Mouse (Mus musculus) left cerebral cortex, postnatal 36 days (tissue): ENCODE results near the gene Uggt2. TPM values are rescaled to one million over a fixed set of nuclear protein-coding genes. Genes with fewer than 3 reads are reported as not detected.

Experiments used
- DNase-seq, 2 experiments: peaks; one replicate each; pipeline ENCODE4 v3.0.0; 2021 to 2022; ENCODE audit warnings: low spot score in 2 of 2, mixed read lengths in 1 of 2
- intact Hi-C: fragments of 180-260 bp; cut with DNase I; formaldehyde crosslinking; loops from one replicate; pipeline ENCODE4 v1.15.1; 2025
- total RNA-seq, 2 experiments: library from RNA; stranded (reverse); gene quantifications; 2 replicates each; pipeline ENCODE4 v1.2.3; 2021

The Uggt2 gene
- total RNA-seq, 2 experiments from 2014 or later, result 23.9 to 32.7 TPM

DNA sequence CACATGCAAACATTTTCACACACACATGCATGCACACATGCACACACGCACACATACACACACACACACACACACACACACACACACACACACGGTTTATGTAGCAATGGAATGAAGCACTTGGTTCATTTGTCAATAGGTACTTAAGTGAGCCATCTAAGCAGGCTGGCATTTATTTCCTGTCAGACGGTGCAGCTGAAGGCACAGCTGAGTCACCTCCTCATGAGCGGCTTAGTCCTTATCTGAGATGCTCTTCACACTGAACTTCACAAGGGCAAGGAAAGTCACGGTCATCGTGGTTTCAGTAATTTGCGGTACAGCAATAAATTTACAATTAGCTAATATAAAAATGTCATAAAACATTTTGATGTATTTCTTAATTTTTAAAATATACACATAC lies 55.5 kb downstream of the Uggt2 start:
- intact Hi-C loops, result no loop called here

DNA sequence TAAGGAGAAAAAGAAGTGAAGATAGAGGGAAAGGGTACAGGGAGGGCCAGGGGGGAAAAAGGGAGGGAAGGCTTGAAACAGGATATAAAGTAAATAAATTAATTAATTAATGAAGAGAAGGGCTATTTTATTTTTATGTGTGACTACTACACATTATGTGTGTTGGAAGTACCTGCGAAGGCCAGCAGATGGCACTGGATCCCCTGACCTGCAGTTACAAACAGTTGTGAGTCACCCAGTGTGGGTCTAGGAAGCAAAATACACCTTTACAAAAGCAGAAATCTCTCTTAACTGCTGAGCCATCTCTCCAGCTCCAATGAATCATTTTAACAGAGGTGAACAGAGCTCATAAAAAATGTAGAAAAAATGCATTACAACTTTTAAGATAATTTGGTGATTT lies 59.0 kb downstream of the Uggt2 start:
- intact Hi-C loops, result no loop called here
- no peak for DNase-seq

More for the DNA sequence above, 55.5 kb downstream of the Uggt2 start:
- DNase-seq, result no peak

GRCm38 (mm10) chr14:119037755-119038154 lies 61.5 kb downstream of the Uggt2 start:
- no peak for DNase-seq
- intact Hi-C loops, result no loop called here

DNA sequence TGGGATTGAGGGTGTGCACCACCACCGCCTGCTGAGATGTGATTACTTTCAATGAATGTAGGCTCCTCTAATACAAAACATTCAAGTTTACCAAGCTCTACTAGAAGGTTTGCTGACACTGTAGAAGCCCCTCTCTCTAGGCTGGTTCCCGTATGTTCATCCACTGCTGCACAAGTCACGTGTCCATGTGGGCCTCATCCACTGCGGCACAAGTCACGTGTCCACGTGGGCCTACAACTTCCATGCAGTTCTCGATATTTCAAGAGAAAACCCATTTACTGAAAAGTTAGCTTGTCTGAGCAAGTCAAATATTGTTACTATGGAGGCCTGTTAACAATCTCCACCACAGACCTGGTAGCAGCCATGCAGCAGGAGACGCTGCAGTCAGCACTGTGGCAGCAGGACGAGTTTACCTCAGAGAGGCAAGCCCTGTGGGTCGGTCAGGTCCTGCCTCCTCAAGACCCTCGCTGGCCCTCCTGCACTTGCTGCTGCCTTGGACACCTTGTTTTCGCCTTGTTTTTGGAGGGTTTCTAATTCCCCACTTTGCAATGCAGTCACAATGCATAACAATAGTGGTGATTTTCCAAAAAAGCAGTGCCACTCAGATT lies 62.0 kb downstream of the Uggt2 start:
- intact Hi-C loops, result no loop called here
- DNase-seq, result no peak

- intact Hi-C loops, result loop anchor here (5.0 kb wide), 1 partner anchor 40 kb away; no protein-coding TSS in a partner anchor
These were observed 71.5 kb downstream of the Uggt2 start for GRCm38 (mm10) chr14:119027675-119028253.

DNA sequence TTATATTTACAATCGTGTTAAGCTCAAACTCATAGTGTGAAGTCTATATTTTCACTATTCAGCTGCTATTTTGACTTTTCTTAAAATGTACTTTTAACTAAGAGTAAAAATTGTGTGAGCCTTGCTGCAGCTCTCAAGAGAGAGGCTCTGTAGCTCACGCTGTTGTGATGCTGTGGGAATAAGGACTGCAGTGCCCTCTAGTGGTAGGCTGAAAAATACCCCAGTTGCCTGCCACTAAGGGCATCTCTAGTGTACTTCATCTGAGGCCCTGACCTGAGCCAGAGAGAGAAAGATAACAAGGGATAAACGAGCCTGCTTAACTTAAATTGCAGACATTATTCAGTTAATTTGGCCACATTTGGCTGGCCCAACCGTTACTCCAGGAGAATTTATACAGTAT lies 72.1 kb downstream of the Uggt2 start:
- DNase-seq, result peak; percentile 41 to 42
- intact Hi-C loops, result loop anchor here (5.0 kb wide), 1 partner anchor 40 kb away; no protein-coding TSS in a partner anchor

More at GRCm38 (mm10) chr14:119027675-119028253, 71.5 kb downstream of the Uggt2 start:
- DNase-seq, result no peak

GRCm38 (mm10) chr14:119025889-119026288 lies 73.3 kb downstream of the Uggt2 start:
- intact Hi-C loops, result loop anchor here (5.0 kb wide), 1 partner anchor 39 kb away; no protein-coding TSS in a partner anchor
- no peak for DNase-seq

DNA sequence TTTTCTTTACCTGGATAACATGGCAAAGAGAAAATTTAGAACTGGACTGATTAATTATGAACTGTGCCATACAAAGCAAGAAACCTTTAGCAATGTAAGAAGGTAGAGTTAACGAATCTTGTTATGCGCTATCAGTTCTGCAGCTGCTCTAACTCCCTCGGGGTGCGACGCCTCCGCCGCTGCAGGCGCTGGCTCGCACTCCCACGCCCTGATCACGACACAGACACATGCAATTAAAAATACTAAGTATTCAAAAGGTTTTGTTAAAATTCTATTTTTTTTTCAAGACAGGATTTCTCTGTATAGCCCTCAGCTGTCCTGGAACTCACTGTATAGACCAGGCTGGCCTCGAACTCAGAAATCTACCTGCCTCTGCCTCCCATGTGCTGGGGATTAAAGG lies 85.7 kb downstream of the Uggt2 start:
- no peak for DNase-seq

GRCm38 (mm10) chr14:119012607-119013431 lies 86.4 kb downstream of the Uggt2 start:
- intact Hi-C loops, result no loop called here
- peak; percentile 71 for DNase-seq

More for the DNA sequence above, 85.7 kb downstream of the Uggt2 start:
- intact Hi-C loops, result no loop called here

DNA sequence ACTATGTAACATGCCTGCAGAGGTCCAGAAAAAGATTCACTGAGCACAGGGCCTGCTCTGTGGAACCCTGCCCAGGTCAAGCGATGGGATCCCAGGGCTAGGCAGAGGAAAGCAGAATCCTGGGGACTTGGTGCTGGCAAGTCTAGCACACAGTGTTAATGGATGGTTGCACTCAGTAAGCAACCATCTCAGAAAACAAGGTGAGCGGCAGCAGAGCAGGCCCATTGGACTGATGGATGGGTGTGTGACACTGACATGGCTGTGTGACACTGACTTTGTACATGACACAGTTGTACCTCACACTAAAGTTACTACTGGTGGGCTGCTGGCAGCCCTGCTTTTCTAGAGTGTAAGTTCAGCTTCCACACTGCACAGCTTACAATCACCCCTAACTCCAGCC lies 89.7 kb downstream of the Uggt2 start:
- DNase-seq, result no peak
- intact Hi-C loops, result no loop called here

- DNase-seq, result no peak
- intact Hi-C loops, result no loop called here
These were observed 91.1 kb downstream of the Uggt2 start for GRCm38 (mm10) chr14:119008031-119008590.

DNA sequence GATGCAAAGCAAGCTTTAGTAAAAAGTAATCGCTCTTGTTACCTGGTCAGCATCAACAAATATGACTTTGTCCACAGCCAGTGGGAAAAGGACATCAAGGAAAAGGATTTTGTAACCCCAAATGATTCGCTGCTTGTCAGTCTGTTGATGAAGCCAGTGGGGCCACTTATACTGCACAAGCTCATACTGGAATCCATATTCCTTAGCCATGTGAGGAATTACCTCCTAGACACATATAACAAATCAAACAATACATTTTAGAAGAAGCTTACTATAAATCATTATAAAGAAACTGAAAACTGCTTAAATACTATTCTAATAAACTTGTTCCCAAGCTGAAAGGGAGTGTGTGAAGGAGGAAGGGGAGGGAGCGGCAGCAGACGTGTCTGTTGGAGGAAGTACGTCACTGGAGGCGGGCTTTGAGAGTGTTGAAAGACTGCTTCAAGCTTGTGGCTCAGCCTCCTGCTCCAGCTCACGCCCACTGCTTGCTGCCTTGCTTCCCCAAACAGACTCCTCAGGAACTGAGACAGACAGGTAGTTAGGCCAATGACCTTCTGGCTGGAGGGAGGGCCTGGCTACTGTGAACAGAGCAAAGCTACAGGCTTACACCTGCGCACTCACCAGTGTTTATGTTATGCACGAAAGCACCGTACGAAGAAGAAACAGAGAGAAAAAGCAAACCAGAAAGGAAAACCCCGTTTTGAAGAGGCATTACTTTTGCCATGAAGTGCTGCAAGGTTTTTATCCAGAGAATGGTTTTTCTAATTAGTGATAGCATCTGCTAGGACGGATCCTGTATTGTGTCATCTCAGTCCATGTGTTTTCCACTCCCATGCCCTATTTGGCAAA lies 91.9 kb downstream of the Uggt2 start:
- DNase-seq, result peak; percentile 93 to 96
- intact Hi-C loops, result no loop called here

GRCm38 (mm10) chr14:119006441-119007102 lies 92.7 kb downstream of the Uggt2 start:
- DNase-seq, result no peak
- intact Hi-C loops, result no loop called here

- intact Hi-C loops, result no loop called here
- no peak for DNase-seq
These were observed 93.4 kb downstream of the Uggt2 start for GRCm38 (mm10) chr14:119005834-119006233.

DNA sequence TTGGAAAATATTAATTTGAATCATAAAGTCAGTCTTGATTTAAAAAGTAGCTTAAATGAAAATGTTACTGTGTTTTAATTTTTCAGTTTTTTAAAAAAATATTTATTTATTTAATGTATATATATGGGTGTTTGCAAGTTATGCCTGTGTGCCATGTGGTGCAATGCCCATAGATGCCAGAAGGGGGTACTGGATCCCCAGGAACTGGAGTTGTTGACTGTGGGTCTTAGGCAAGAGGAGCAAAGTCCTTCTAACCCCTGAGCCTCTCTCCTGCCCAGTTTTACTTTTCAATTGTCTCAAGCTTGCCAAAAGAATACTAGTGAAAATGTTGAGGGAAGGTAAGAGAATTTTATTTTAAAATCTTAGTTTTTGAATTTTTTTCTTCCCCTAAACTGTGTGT lies 95.9 kb downstream of the Uggt2 start:
- intact Hi-C loops, result no loop called here

GRCm38 (mm10) chr14:118995226-118995925 lies 103.9 kb downstream of the Uggt2 start:
- DNase-seq, result no peak
- intact Hi-C loops, result no loop called here

More for the DNA sequence above, 95.9 kb downstream of the Uggt2 start:
- no peak for DNase-seq

DNA sequence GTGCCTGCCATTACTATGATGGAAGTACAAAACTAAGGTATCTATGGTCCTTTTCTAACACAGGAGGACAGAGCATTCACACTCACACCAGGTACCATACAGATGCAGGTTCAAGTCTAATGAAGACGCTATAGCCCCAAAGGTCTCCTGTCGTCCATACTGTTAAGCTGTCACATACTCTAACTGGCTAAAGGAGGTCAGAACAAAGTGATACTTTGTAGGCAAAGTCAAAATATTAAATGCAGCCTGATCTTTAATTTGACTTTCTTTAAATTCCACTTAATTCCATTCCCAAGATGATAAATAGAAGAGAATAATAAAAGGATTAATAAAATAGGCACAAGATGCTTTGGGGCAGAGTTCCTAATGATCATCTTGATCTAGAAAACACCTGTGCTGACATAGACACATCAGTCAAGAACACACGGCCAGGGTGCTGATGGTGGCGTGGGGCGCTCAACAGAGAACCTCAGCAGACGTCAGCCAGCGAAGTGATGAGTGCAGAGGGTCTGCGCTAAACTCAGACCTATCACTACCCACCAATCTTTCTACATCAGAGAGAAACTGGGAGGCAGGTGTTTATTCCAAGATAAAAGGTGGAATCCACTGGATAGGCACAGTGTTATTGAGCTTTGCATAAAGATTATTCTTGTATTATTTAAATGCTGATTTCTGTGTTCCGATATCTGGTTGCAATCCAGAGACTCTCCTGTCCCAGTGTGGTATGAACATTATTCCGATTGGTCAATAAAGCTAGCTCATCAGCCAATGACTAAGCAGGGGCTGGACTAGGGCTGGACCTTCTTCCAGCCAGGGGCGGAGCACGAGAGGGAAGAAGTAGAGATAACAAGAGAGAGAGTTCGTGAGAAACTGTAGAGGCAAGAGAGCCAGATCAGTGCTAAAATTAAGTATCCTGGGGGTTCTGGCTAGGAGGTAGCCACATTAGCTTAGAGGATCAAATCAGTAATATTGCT lies 111.4 kb downstream of the Uggt2 start:
- no peak for DNase-seq
- intact Hi-C loops, result loop anchor here (5.0 kb wide), 1 partner anchor 39 kb away; no protein-coding TSS in a partner anchor
